ENCODE assay signal across 14 mouse cellular contexts in genomic region chr4:134601981-134602380, GRCm38 (mm10). TPM values are rescaled to one million over a fixed set of nuclear protein-coding genes. Genes with fewer than 3 reads are reported as not detected.
DNase-seq lines count a peak whose midpoint lies in the region; ATAC-seq lines count a peak whose summit lies in the region.
"Had no signal": no experiment of that assay in that cellular context is flagged by ENCODE, and none has a peak within 500 bp of the region (broad histone marks: within the 10 kb centered on the region; RNA-seq: fewer than 3 reads in every experiment).

No protein-coding gene starts in this region.

- no peaks in the 10 kb centered on the region for H3K27me3 ChIP-seq in kidney, embryonic 15.5 days
- no peaks in the 10 kb centered on the region for H3K27me3 ChIP-seq in liver, embryonic 15.5 days
- H3K27me3 ChIP-seq: forebrain, embryonic 13.5 days; limb, embryonic 12.5 days; midbrain, embryonic 15.5 days had no signal

- H3K36me3 ChIP-seq in kidney, embryonic 15.5 days = no peaks in the 10 kb centered on the region
- no peaks in the 10 kb centered on the region for H3K36me3 ChIP-seq in liver, embryonic 15.5 days (replicated peaks)
- H3K36me3 ChIP-seq: embryonic facial prominence, embryonic 10.5 days; limb, embryonic 12.5 days; midbrain, embryonic 15.5 days had no signal

- no peak overlapping the region for H3K9ac ChIP-seq in kidney, embryonic 15.5 days
- no peak overlapping the region for H3K9ac ChIP-seq in liver, embryonic 15.5 days
- H3K9ac ChIP-seq: forebrain, embryonic 13.5 days; limb, embryonic 12.5 days; midbrain, embryonic 15.5 days had no signal

- no peak for ATAC-seq in CD4-positive, CD25-positive, alpha-beta regulatory T cell, adult 4 months
- 0 out of 2 replicates have a peak, but pooled peaks have one; percentile 34 for ATAC-seq in kidney, embryonic 15.5 days (replicated peaks; ENCODE audit: low FRiP score)
- peak; percentile 69 for ATAC-seq in liver, embryonic 15.5 days (ENCODE audit: insufficient read depth)
- ATAC-seq: forebrain, embryonic 13.5 days; midbrain, embryonic 15.5 days had no signal

- peaks cover 39% of the 10 kb centered on the region for H3K4me1 ChIP-seq in kidney, embryonic 15.5 days
- H3K4me1 ChIP-seq in liver, embryonic 15.5 days (replicated peaks) = peaks cover 46% of the 10 kb centered on the region

- no peaks in the 10 kb centered on the region for H3K9me3 ChIP-seq in kidney, embryonic 15.5 days (replicated peaks)
- no peaks in the 10 kb centered on the region for H3K9me3 ChIP-seq in liver, embryonic 15.5 days (replicated peaks)
- H3K9me3 ChIP-seq: embryonic facial prominence, embryonic 10.5 days; forebrain, embryonic 13.5 days; limb, embryonic 12.5 days; midbrain, embryonic 15.5 days had no signal

- H3K4me2 ChIP-seq in kidney, embryonic 15.5 days = no peak overlapping the region
- peak overlapping the region; percentile 30 for H3K4me2 ChIP-seq in liver, embryonic 15.5 days
- H3K4me2 ChIP-seq: forebrain, embryonic 13.5 days; limb, embryonic 12.5 days; midbrain, embryonic 15.5 days had no signal

- intact Hi-C loops in gastrocnemius, postnatal 14 days (cut with DNase I; ENCODE audit: low total_unique reads) = loop anchor here (5.0 kb wide), 1 partner anchor 100 kb away; the partner anchor contains the start of gene Man1c1

- no peak overlapping the region for H3K4me3 ChIP-seq in kidney, embryonic 15.5 days (replicated peaks)
- H3K4me3 ChIP-seq in liver, embryonic 15.5 days (replicated peaks) = no peak overlapping the region
- H3K4me3 ChIP-seq: embryonic facial prominence, embryonic 10.5 days; forebrain, embryonic 13.5 days; limb, embryonic 12.5 days; midbrain, embryonic 15.5 days had no signal

- DNase-seq in CD4-positive, CD25-positive, alpha-beta regulatory T cell, adult 2 months (ENCODE audit: low read depth, low spot score) = peak; percentile 9
- no peak for DNase-seq in kidney, adult 9 months
- DNase-seq in c-Kit-positive CD71-positive TER-119-positive erythroid progenitor cells, embryonic 14.5 days (ENCODE audit: low spot score) = peak; percentile 22
- DNase-seq in gastrocnemius, postnatal 14 days = no peak
- DNase-seq in urinary bladder, postnatal 14 days (ENCODE audit: low spot score) = no peak
- DNase-seq: adrenal gland, adult 8-10 months; cerebellum, adult 11-12 months had no signal

- 25% methylated on average over 7 of the region's 7 CpGs for WGBS in kidney, embryonic 15.5 days
- 14% methylated on average over 7 of the region's 7 CpGs for WGBS in liver, embryonic 15.5 days (ENCODE audit: insufficient replicate concordance)

- H3K27ac ChIP-seq in kidney, embryonic 15.5 days = peak overlapping the region; percentile 9; the same call in 1 of the 2 replicates
- H3K27ac ChIP-seq in liver, embryonic 15.5 days (replicated peaks) = no peak overlapping the region
- H3K27ac ChIP-seq: forebrain, embryonic 13.5 days; limb, embryonic 12.5 days; midbrain, embryonic 15.5 days had no signal

RNA-seq across cellular contexts. Expression of gene Selenon, which starts 50.0 kb away (rescaled TPM):
- 1 to 10 TPM in 1 of 2 experiments, under 1 TPM in 1; 0.19 to 1.9 TPM for polyA plus RNA-seq in CD4-positive, CD25-positive, alpha-beta regulatory T cell, adult 4 months (2017; shearing (Covaris generic))
- 10.2 and 11.6 TPM in 2 replicates for polyA plus RNA-seq in kidney, embryonic 15.5 days (2015; fragmentation: Nextera tagmentation; extraction: Ambion mirVana)
- polyA plus RNA-seq in liver, embryonic 15.5 days (2015; fragmentation: Nextera tagmentation; extraction: Ambion mirVana) = 4.1 and 6.6 TPM in 2 replicates
- 10 to 100 TPM; 16.4 to 18.5 TPM for total RNA-seq in gastrocnemius, postnatal 14 days (2021)

Comparison
In these comparisons a context has a peak if more than half of its experiments do, and no peak if none do; other contexts are left out.
1. DNase-seq: peak in CD4-positive, CD25-positive, alpha-beta regulatory T cell, adult 2 months (single experiment) and c-Kit-positive CD71-positive TER-119-positive erythroid progenitor cells, embryonic 14.5 days (single experiment); none in kidney, adult 9 months (single experiment), gastrocnemius, postnatal 14 days (single experiment) and urinary bladder, postnatal 14 days (single experiment).